Mouse (Mus musculus): ENCODE results near the gene 1700024B05Rik.
"Not testable (repeated sequence)": the region's sequence is repeated elsewhere in the genome, so short reads cannot be mapped to it uniquely, and the experiment has no call there.

1700024B05Rik gene

DNA sequence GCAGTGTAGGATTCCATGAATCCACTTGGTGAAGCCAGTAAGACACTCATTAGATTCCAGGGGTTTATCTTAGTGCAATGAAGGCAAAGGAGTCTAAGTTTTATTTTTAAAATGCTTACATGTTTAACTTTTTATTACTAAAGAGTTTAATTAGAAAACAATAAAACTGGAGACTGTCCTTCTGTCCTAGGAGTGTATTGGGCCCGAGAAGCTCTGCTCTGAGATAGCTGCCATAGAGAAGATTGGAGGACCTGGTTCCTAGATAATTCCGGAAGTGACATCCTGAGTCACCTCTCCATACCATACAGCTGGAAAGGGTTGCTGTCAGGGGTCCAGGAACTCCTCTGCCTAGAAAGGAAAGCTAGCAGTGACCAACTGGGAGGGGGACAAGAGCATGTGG lies at the start of gene 1700024B05Rik:
Gene 1700024B05Rik (plus strand): TSS at position 301 of the 400 bp plus-strand sequence.
- in situ Hi-C loops (cut with MboI) = not testable (repeated sequence)

DNA sequence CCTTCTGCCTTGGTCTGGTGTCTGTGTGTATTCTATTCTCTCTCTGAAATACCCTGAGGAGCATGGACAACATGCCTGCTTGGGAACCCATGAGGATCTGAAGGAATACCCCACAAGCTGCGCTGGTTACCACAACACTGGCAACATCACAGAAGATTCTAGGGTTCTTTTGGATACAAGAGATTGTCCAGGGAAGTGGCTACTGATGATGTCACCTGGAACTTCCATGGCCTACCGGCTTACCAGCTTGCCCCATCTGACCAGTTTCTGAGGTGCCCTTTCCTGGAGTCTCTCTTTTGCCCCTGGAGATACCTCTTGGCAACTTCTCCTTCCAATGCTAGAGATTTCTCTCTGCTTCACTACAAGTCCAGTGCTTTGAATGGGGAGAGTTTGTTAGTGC lies 36.6 kb upstream of the 1700024B05Rik start, which contains the start of gene Gm7980:
Gene Gm7980 (minus strand): TSS at position 101 of the 400 bp plus-strand sequence.
- in situ Hi-C loops (cut with MboI) = not testable (repeated sequence)

DNA sequence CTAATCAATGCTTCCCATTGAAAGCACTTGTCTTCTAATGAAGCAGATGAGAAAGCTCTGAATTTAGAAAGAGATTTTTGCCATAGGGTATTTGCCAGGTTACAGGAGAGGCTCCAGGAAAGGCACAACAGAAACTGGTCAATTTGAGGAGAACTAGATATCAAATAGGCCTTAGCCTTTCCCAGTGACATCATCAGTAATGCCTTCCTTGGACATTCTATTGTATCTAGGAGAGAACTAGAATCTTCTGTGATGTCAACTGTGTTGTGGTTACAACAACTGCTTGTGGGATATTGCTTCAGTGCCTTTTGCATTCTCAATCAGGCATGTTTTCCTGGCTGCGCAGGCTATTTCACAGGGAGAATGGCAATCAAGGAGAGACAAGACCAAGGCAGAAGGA lies 19.1 kb upstream of the 1700024B05Rik start, which contains the start of gene 1700049E17Rik1:
Gene 1700049E17Rik1 (plus strand): TSS at position 301 of the 400 bp plus-strand sequence.
- in situ Hi-C loops (cut with MboI) = not testable (repeated sequence)

DNA sequence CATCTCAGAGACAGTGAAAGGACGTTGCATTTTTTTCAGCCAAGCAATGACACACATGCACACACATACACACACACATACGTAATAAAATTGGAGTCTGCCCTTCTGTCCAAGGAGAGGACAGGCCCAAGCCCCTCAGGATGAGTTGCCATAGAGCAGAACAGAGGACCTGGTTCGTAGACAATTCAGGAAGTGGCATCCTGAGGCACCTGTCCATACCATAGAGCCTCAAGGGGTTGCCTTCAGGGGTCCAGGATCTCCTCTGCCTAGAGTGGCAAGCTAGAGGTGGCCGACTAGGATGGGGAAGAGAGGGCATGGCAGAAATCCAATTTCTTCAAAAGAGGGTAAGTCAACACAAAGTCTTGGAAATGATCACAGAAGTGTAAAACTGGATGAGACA lies 20.3 kb downstream of the 1700024B05Rik start:
- in situ Hi-C loops (cut with MboI) = not testable (repeated sequence)

DNA sequence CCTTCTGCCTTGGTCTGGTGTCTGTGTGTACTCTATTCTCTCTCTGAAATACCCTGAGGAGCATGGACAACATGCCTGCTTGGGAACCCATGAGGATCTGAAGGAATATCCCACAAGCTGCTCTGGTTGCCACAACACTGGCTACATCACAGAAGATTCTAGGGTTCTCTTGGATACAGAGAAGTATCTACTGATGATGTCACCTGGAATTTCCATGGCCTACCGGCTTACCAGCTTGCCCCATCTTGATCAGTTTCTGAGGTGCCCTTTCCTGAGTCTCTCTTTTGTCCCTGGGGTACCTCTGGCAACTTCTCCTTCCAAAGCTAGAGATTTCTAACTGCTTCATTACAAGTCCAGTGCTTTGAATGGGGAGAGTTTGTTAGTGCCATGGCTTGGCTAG lies 24.0 kb downstream of the 1700024B05Rik start, which contains the start of gene Gm6401:
Gene Gm6401 (minus strand): TSS at position 101 of the 400 bp plus-strand sequence.
- in situ Hi-C loops (cut with MboI) = not testable (repeated sequence)

DNA sequence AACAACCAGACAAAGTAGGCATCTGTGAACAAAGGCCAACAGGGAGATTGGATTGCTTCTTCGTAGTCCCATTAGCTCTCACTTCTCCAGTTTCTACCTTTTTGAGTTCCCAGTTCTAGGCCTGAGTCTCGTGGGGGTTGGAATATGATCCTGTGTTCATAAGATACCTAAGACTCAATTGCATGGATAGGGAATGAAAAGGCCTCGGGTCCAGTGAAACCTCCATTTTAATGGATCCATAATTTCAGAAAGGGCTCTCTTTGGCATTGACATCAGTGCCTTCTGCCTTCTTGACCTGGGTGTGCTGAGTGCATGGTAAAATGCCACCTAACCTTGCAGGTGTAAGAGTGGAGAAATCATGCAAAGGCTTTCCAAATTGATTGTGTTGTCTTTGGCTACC lies 24.8 kb downstream of the 1700024B05Rik start:
- in situ Hi-C loops (cut with MboI) = not testable (repeated sequence)

DNA sequence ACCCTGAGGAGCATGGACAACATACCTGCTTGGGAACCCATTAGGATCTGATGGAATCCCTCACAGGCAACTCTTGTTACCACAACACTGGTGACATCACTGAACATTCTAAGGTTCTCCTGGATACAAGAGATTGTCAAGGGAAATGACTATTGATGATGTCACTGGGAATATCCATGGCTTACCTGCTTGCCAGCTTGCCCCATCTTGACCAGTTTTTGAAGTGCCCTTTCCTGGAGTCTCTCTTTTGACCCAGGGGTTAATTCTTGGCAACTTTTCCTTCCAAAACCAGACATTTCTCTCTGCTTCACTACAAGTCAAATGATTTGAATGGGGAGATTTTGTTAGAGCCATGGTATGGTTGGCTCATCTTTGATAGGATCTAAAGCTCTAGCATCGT lies 39.4 kb downstream of the 1700024B05Rik start, which contains the start of gene Gm3543:
Gene Gm3543 (minus strand): TSS at position 101 of the 400 bp plus-strand sequence.
- in situ Hi-C loops (cut with MboI) = not testable (repeated sequence)

Data from mature B cell (primary cell).